Mouse (Mus musculus) retina, embryonic 14.5 days (tissue): ENCODE data around the gene Syt2.
A peak's percentile ranks its signal among the peaks of the same experiment; 100 is the strongest.

Source experiments
- DNase-seq: peaks from one replicate; pipeline ENCODE4 v3.0.0-alpha.2; 2015; ENCODE audit warnings: low spot score

Syt2 gene

GRCm38 (mm10) chr1:134704396-134705306 is 58.2 kb downstream of the Syt2 start:
- DNase-seq, result peak; percentile 71

GRCm38 (mm10) chr1:134706549-134706948 is 60.1 kb downstream of the Syt2 start:
- DNase-seq, result no peak

GRCm38 (mm10) chr1:134707516-134707915 is 61.0 kb downstream of the Syt2 start:
- no peak for DNase-seq

- DNase-seq, result no peak
Observed at GRCm38 (mm10) chr1:134708274-134708673, 61.8 kb downstream of the Syt2 start.

- DNase-seq, result peak; percentile 64
Observed at GRCm38 (mm10) chr1:134708801-134709385, 62.4 kb downstream of the Syt2 start.

GRCm38 (mm10) chr1:134709411-134710306 is 63.2 kb downstream of the Syt2 start:
- no peak for DNase-seq

GRCm38 (mm10) chr1:134711061-134711460 is 64.6 kb downstream of the Syt2 start:
- DNase-seq, result no peak

- no peak for DNase-seq
Observed at GRCm38 (mm10) chr1:134711653-134712052, 65.2 kb downstream of the Syt2 start.

GRCm38 (mm10) chr1:134712781-134713299 is 66.4 kb downstream of the Syt2 start:
- no peak for DNase-seq

GRCm38 (mm10) chr1:134713421-134713969 is 67.0 kb downstream of the Syt2 start:
- DNase-seq, result peak; percentile 63

- DNase-seq, result no peak
Observed at GRCm38 (mm10) chr1:134714166-134714565, 67.7 kb downstream of the Syt2 start.

GRCm38 (mm10) chr1:134715092-134715491 is 68.6 kb downstream of the Syt2 start:
- no peak for DNase-seq

GRCm38 (mm10) chr1:134719718-134720304 is 73.3 kb downstream of the Syt2 start:
- no peak for DNase-seq

- no peak for DNase-seq
Observed at GRCm38 (mm10) chr1:134721486-134721885, 75.0 kb downstream of the Syt2 start.

GRCm38 (mm10) chr1:134722891-134723290 is 76.4 kb downstream of the Syt2 start:
- no peak for DNase-seq

- DNase-seq, result peak; percentile 47
Observed at GRCm38 (mm10) chr1:134725276-134725675, 78.8 kb downstream of the Syt2 start.

GRCm38 (mm10) chr1:134726480-134726879 is 80.0 kb downstream of the Syt2 start:
- no peak for DNase-seq

- DNase-seq, result no peak
Observed at GRCm38 (mm10) chr1:134727256-134727655, 80.8 kb downstream of the Syt2 start.

GRCm38 (mm10) chr1:134733659-134734058 is 87.2 kb downstream of the Syt2 start:
- DNase-seq, result no peak

- no peak for DNase-seq
Observed at GRCm38 (mm10) chr1:134737463-134737862, 91.0 kb downstream of the Syt2 start.

- DNase-seq, result no peak
Observed at GRCm38 (mm10) chr1:134741433-134741832, 95.0 kb downstream of the Syt2 start.
